Mouse (Mus musculus): ENCODE results near the gene Upp2. TPM values are rescaled to one million over a fixed set of nuclear protein-coding genes. Genes with fewer than 3 reads are reported as not detected.

Upp2 gene
- polyA plus RNA-seq, 1 experiment from 2014 or later, result 45.7 TPM

GRCm38 (mm10) chr2:58557045-58557845 is 9.9 kb upstream of the Upp2 start:
- H3K4me3 ChIP-seq (ENCODE audit: low read depth, low read length), result no peak overlapping the region
- H3K9ac ChIP-seq (replicated peaks), result no peak overlapping the region
- no peaks in the 10 kb centered on the region for H3K9me3 ChIP-seq (ENCODE audit: low read length)
- H3K36me3 ChIP-seq (replicated peaks; ENCODE audit: insufficient read depth, low read length), result no peaks in the 10 kb centered on the region
- peak; percentile 88 for ATAC-seq
- H3K27ac ChIP-seq (ENCODE audit: low read depth), result peak overlapping the region; percentile 74
- 51% methylated on average over 9 of the region's 9 CpGs for WGBS (ENCODE audit: insufficient replicate concordance)
- no peak for DNase-seq
- peak overlapping the region; percentile 22 for H3K4me2 ChIP-seq (ENCODE audit: low read depth, low read length)
- no peaks in the 10 kb centered on the region for H3K27me3 ChIP-seq (ENCODE audit: insufficient read depth, low read length)
- TF ChIP-seq EP300 (IDR thresholded peaks at IDR 0.05; ENCODE audit: low read depth) (peak; percentile 41; the same call in 1 of the 2 replicates), CTCF (IDR thresholded peaks at IDR 0.05; ENCODE audit: low read depth) (no peak)
- peaks cover 20% of the 10 kb centered on the region for H3K4me1 ChIP-seq (ENCODE audit: insufficient read depth)

- Histone ChIP-seq H3K4me1 (ENCODE audit: insufficient read depth) (peaks cover 25% of the 10 kb centered on the region), H3K4me3 (ENCODE audit: low read depth, low read length) (no peak overlapping the region), H3K27ac (ENCODE audit: low read depth) (peak overlapping the region; percentile 81), H3K36me3 (replicated peaks; ENCODE audit: insufficient read depth, low read length) (no peaks in the 10 kb centered on the region), H3K9ac (replicated peaks) (no peak overlapping the region), H3K9me3 (ENCODE audit: low read length) (no peaks in the 10 kb centered on the region), H3K4me2 (ENCODE audit: low read depth, low read length) (peak overlapping the region; percentile 63), H3K27me3 (ENCODE audit: insufficient read depth, low read length) (no peaks in the 10 kb centered on the region)
- TF ChIP-seq CTCF (IDR thresholded peaks at IDR 0.05; ENCODE audit: low read depth), result no peak
- peak; percentile 25; the same call in 1 of the 2 replicates for TF ChIP-seq EP300 (IDR thresholded peaks at IDR 0.05; ENCODE audit: low read depth)
- DNase-seq, result no peak
- ATAC-seq, result peak; percentile 14; the same call in 1 of the 2 replicates
- WGBS (ENCODE audit: insufficient replicate concordance), result 39% methylated on average over 4 of the region's 4 CpGs
Observed at GRCm38 (mm10) chr2:58562137-58562536, 5.0 kb upstream of the Upp2 start.

GRCm38 (mm10) chr2:58565267-58565666 is 1.8 kb upstream of the Upp2 start:
- Histone ChIP-seq H3K36me3 (replicated peaks; ENCODE audit: insufficient read depth, low read length) (no peaks in the 10 kb centered on the region), H3K9me3 (ENCODE audit: low read length) (no peaks in the 10 kb centered on the region), H3K27ac (ENCODE audit: low read depth) (0 out of 2 replicates have a peak overlapping the region, but pooled peaks have one; percentile 24), H3K9ac (replicated peaks) (0 out of 2 replicates have a peak overlapping the region, but pooled peaks have one; percentile 40), H3K4me2 (ENCODE audit: low read depth, low read length) (peak overlapping the region; percentile 78), H3K4me1 (ENCODE audit: insufficient read depth) (peaks cover 28% of the 10 kb centered on the region), H3K4me3 (ENCODE audit: low read depth, low read length) (peak overlapping the region; percentile 71), H3K27me3 (ENCODE audit: insufficient read depth, low read length) (no peaks in the 10 kb centered on the region)
- DNase-seq (no peak), ATAC-seq (no peak)
- TF ChIP-seq EP300 (IDR thresholded peaks at IDR 0.05; ENCODE audit: low read depth) (no peak), CTCF (IDR thresholded peaks at IDR 0.05; ENCODE audit: low read depth) (no peak)
- WGBS (ENCODE audit: insufficient replicate concordance), result 53% methylated on average over 6 of the region's 6 CpGs

- Histone ChIP-seq H3K9me3 (ENCODE audit: low read length) (no peaks in the 10 kb centered on the region), H3K27me3 (ENCODE audit: insufficient read depth, low read length) (no peaks in the 10 kb centered on the region), H3K9ac (replicated peaks) (peak overlapping the region; percentile 72), H3K36me3 (replicated peaks; ENCODE audit: insufficient read depth, low read length) (no peaks in the 10 kb centered on the region), H3K4me3 (ENCODE audit: low read depth, low read length) (peak overlapping the region; percentile 71), H3K27ac (ENCODE audit: low read depth) (peak overlapping the region; percentile 92), H3K4me1 (ENCODE audit: insufficient read depth) (peaks cover 25% of the 10 kb centered on the region), H3K4me2 (ENCODE audit: low read depth, low read length) (peak overlapping the region; percentile 78)
- no peak for ATAC-seq
- 30% methylated on average over 6 of the region's 6 CpGs for WGBS (ENCODE audit: insufficient replicate concordance)
- DNase-seq, result no peak
- no peak for TF ChIP-seq CTCF (IDR thresholded peaks at IDR 0.05; ENCODE audit: low read depth)
- TF ChIP-seq EP300 (IDR thresholded peaks at IDR 0.05; ENCODE audit: low read depth), result no peak
Observed at GRCm38 (mm10) chr2:58566049-58566409, 1.1 kb upstream of the Upp2 start.

- peak overlapping the region; percentile 72 for H3K9ac ChIP-seq (replicated peaks)
- peak overlapping the region; percentile 71 for H3K4me3 ChIP-seq (ENCODE audit: low read depth, low read length)
- peak; percentile 67 for DNase-seq
- no peak for TF ChIP-seq CTCF (IDR thresholded peaks at IDR 0.05; ENCODE audit: low read depth)
- no peak for TF ChIP-seq EP300 (IDR thresholded peaks at IDR 0.05; ENCODE audit: low read depth)
- no peaks in the 10 kb centered on the region for H3K36me3 ChIP-seq (replicated peaks; ENCODE audit: insufficient read depth, low read length)
- no peaks in the 10 kb centered on the region for H3K27me3 ChIP-seq (ENCODE audit: insufficient read depth, low read length)
- H3K27ac ChIP-seq (ENCODE audit: low read depth), result peak overlapping the region; percentile 92
- no peaks in the 10 kb centered on the region for H3K9me3 ChIP-seq (ENCODE audit: low read length)
- WGBS (ENCODE audit: insufficient replicate concordance), result under 1% methylated on average over 39 of the region's 78 CpGs
- peaks cover 25% of the 10 kb centered on the region for H3K4me1 ChIP-seq (ENCODE audit: insufficient read depth)
- peak; percentile 57 for ATAC-seq
- peak overlapping the region; percentile 78 for H3K4me2 ChIP-seq (ENCODE audit: low read depth, low read length)
Observed at GRCm38 (mm10) chr2:58566410-58567065, 560 bp upstream of the Upp2 start.

Measured in liver, postnatal 0 days (tissue).